Mouse (Mus musculus): Measurements from ENCODE around the gene Antxr1. TPM values are rescaled to one million over a fixed set of nuclear protein-coding genes. Genes with fewer than 3 reads are reported as not detected.

Antxr1 gene
- polyA plus RNA-seq, 1 experiment: 35.3 TPM

DNA sequence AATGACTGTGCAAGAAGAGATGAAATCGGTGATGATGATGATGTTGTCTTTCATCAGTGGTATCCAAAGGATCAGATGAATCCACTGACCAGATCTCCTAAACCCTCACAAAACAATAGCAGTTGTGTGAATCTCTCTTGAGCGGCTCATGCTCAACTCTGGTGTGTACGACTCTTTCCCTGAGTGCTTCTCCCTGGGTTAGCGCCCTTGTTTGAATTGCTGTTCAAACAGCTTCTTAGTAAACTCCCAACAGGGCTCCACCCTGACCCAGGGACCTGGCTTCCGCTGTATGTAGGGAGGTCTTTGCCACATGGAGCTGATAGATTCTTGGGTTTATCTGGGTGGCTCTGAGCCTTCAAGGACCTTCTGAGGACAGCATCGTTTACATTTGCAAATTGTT is 212.2 kb downstream of the Antxr1 start:
- 63% methylated on average over 6 of the region's 6 CpGs for WGBS
- Histone ChIP-seq H3K4me3 (replicated peaks; ENCODE audit: extremely low read depth, low read depth, low read length) (no peak overlapping the region), H3K4me1 (ENCODE audit: control insufficient read depth, insufficient read depth, low read length) (peaks cover 17% of the 10 kb centered on the region)
- TF ChIP-seq CTCF (IDR thresholded peaks at IDR 0.05; ENCODE audit: insufficient read depth, low read length) (no peak), POLR2A (IDR thresholded peaks at IDR 0.05; ENCODE audit: borderline replicate concordance, extremely low read depth, low read depth, low read length) (no peak)
- no peak for DNase-seq

DNA sequence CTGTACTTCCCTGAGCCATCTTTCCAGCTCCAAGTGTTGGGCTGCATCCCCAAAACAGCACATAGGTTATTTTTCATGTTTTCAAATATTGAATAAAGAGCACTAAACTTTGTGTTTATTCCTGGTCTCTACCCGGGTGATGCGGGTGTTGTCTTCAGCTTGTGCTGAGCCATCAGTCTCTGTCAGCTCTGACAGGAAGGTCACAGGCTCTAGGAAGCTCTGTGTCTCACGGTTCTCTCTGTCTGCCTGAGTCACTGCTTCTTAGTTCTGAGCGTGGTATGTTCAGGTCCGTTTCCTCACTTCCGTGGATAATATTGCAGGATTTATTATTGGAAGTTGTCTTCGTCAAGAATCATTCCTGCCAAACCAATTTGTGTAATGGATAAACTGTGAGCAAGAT is 213.7 kb downstream of the Antxr1 start:
- 28% methylated on average over 7 of the region's 7 CpGs for WGBS
- H3K4me3 ChIP-seq (replicated peaks; ENCODE audit: extremely low read depth, low read depth, low read length): no peak overlapping the region
- TF ChIP-seq POLR2A (IDR thresholded peaks at IDR 0.05; ENCODE audit: borderline replicate concordance, extremely low read depth, low read depth, low read length): no peak
- no peak for TF ChIP-seq CTCF (IDR thresholded peaks at IDR 0.05; ENCODE audit: insufficient read depth, low read length)
- DNase-seq: no peak
- peaks cover 10% of the 10 kb centered on the region for H3K4me1 ChIP-seq (ENCODE audit: control insufficient read depth, insufficient read depth, low read length)

DNA sequence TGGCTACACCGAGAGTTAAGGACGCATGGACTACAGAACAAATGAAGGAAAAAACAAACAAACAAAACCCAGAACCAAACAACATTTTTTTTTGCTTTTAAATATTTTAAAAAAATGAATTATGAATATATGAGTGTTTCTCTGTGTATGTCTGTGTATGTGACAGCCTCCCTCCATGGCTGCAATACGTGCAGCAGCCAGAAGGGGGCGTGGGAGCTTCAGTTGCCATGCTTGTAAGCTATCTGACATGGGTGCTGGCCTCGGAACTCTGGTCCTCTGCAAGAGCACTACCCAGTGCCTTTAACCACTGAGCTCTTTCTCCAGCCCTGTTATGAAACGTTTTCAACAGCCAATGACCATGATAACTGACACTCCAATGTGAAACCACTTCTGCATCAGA is 215.0 kb downstream of the Antxr1 start:
- no peak for DNase-seq
- 82% methylated on average over 6 of the region's 6 CpGs for WGBS
- Histone ChIP-seq H3K4me3 (replicated peaks; ENCODE audit: extremely low read depth, low read depth, low read length) (no peak overlapping the region), H3K4me1 (ENCODE audit: control insufficient read depth, insufficient read depth, low read length) (peaks cover 6% of the 10 kb centered on the region; the same call in 1 of the 2 replicates)
- TF ChIP-seq POLR2A (IDR thresholded peaks at IDR 0.05; ENCODE audit: borderline replicate concordance, extremely low read depth, low read depth, low read length): no peak
- TF ChIP-seq CTCF (IDR thresholded peaks at IDR 0.05; ENCODE audit: insufficient read depth, low read length): peak; percentile 31; the same call in 1 of the 2 replicates

DNA sequence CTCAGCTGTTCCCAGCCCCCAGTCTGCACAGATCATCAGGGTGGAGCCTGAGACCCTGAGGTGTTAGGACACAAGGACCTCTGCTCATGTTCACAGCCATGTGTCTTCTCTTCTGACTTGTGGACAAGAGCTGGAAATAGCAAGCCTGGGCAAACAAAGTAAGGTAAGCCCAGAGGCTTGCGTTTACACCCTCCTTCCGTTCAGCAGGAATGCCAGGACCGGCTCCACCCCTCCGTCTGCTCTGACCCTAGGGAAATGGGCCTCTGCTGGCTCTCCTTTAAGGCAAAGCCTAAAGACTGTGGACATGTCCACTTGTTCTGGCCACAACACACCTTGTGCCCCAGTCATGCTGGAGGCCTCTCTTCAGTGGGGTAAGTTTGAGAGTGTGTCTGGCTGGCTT is 215.6 kb downstream of the Antxr1 start:
- Histone ChIP-seq H3K4me1 (ENCODE audit: control insufficient read depth, insufficient read depth, low read length) (peaks cover 6% of the 10 kb centered on the region; the same call in 1 of the 2 replicates), H3K4me3 (replicated peaks; ENCODE audit: extremely low read depth, low read depth, low read length) (no peak overlapping the region)
- TF ChIP-seq POLR2A (IDR thresholded peaks at IDR 0.05; ENCODE audit: borderline replicate concordance, extremely low read depth, low read depth, low read length): no peak
- TF ChIP-seq CTCF (IDR thresholded peaks at IDR 0.05; ENCODE audit: insufficient read depth, low read length): no peak
- WGBS: 23% methylated on average over 4 of the region's 4 CpGs
- DNase-seq: no peak

DNA sequence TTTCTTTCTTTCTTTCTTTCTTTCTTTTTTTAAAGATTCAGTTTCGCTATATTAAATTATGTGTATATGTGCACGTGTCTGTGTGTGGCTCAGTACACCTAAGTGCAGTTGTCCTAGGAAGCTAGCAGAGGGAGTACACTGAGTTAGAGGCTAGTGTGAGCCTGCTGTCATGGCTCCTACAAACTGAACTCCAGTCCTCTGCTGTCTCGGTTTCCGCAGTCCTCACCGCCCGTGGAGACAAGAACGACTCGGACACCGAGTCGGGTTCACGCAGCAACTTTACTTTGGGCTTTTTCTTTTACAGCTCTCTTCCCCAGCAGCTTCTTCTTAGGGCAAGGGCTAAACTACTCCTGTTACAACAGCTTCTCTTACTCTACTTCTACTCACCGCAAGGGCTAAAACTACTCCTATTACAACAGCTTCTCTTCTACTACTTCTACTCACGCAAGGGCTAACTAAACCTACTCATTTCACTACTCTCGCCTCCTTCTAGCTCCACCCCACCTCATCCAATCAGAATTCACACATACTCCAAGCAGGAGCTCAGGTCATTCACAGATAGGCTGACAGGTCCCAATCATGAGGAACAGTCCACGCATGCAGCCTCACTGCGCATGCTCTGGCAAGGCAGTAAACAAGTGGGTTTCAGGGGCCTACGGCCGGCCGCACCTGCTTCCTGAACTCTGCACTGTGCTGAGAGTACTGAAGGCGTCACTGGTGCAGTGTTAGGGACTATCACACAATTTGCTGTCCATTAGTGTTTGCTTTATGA is 216.4 kb downstream of the Antxr1 start:
- DNase-seq: no peak
- TF ChIP-seq CTCF (IDR thresholded peaks at IDR 0.05; ENCODE audit: insufficient read depth, low read length): no peak
- TF ChIP-seq POLR2A (IDR thresholded peaks at IDR 0.05; ENCODE audit: borderline replicate concordance, extremely low read depth, low read depth, low read length): peak; percentile 5; the same call in 1 of the 2 replicates
- Histone ChIP-seq H3K4me3 (replicated peaks; ENCODE audit: extremely low read depth, low read depth, low read length) (no peak overlapping the region), H3K4me1 (ENCODE audit: control insufficient read depth, insufficient read depth, low read length) (peaks cover 6% of the 10 kb centered on the region; the same call in 1 of the 2 replicates)
- WGBS: 65% methylated on average over 20 of the region's 20 CpGs

DNA sequence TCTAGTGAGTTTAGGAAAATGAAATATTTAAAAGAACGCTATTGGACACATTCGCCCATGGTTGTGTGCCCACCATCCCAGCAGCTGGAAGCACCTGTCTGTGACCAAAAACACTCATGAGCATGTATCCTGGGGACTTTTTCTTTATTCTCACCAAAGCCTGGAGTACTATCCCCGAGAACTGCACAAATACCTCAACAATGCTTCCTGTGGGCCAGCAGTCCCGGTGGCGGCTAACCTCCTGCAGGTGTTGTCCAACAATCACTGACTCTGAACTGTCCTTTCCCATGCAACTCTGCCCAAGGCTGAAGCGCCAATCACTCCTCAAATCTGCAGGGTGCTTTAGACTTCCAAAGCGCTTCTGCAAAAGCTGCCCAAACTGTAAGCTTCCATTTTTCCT is 219.0 kb downstream of the Antxr1 start:
- TF ChIP-seq POLR2A (IDR thresholded peaks at IDR 0.05; ENCODE audit: borderline replicate concordance, extremely low read depth, low read depth, low read length): no peak
- no peak for TF ChIP-seq CTCF (IDR thresholded peaks at IDR 0.05; ENCODE audit: insufficient read depth, low read length)
- WGBS: 83% methylated on average over 7 of the region's 7 CpGs

DNA sequence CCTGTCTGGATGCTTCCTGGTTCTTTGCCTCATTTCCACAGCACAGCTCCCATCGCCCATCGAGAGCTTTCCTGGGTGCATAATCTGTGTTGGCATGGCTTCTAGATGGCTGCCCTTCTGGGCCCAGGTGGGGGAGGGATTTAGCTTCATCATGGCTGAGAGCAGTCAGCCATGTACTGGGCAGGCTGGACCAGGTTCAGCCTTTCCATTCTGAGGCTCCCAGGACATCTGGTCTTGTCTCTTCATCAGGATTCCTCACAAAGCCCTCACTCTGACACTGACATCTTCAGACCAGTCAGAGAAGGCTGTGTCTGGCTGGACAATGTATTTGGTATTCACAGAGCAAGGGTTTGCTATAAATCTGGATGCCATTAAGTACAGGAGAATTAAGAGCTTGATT is 219.6 kb downstream of the Antxr1 start:
- no peak for TF ChIP-seq CTCF (IDR thresholded peaks at IDR 0.05; ENCODE audit: insufficient read depth, low read length)
- no peak for TF ChIP-seq POLR2A (IDR thresholded peaks at IDR 0.05; ENCODE audit: borderline replicate concordance, extremely low read depth, low read depth, low read length)
- no peak for DNase-seq
- 89% methylated on average over 2 of the region's 2 CpGs for WGBS
- Histone ChIP-seq H3K4me3 (replicated peaks; ENCODE audit: extremely low read depth, low read depth, low read length) (no peak overlapping the region), H3K4me1 (ENCODE audit: control insufficient read depth, insufficient read depth, low read length) (peaks cover 3% of the 10 kb centered on the region; the same call in 1 of the 2 replicates)

More for the DNA sequence above, 219.0 kb downstream of the Antxr1 start:
- H3K4me1 ChIP-seq (ENCODE audit: control insufficient read depth, insufficient read depth, low read length): peaks cover 3% of the 10 kb centered on the region; the same call in 1 of the 2 replicates
- DNase-seq: no peak
- no peak overlapping the region for H3K4me3 ChIP-seq (replicated peaks; ENCODE audit: extremely low read depth, low read depth, low read length)

DNA sequence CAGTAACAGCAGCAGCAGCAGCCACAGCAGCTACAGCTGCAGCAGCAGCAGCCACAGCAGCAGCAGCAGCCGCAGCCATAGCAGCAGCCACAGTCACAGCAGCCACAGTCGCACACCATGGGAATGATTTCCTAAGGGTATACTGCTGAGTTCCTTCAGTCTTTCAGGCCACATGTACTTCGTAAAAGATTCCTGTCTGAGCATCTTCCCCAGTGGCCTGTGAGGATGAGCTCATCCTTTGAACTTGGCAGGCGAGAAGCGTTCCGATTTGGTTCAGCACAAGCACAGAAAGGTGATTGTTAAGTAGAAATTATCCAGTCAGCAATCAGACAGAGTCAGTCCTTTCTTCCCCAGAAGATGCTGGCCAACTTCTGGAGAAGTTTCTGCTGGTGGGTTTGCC is 223.5 kb downstream of the Antxr1 start:
- WGBS: 78% methylated on average over 6 of the region's 6 CpGs
- H3K4me3 ChIP-seq (replicated peaks; ENCODE audit: extremely low read depth, low read depth, low read length): no peak overlapping the region
- no peak for TF ChIP-seq CTCF (IDR thresholded peaks at IDR 0.05; ENCODE audit: insufficient read depth, low read length)
- TF ChIP-seq POLR2A (IDR thresholded peaks at IDR 0.05; ENCODE audit: borderline replicate concordance, extremely low read depth, low read depth, low read length): no peak
- no peaks in the 10 kb centered on the region for H3K4me1 ChIP-seq (ENCODE audit: control insufficient read depth, insufficient read depth, low read length)
- no peak for DNase-seq

DNA sequence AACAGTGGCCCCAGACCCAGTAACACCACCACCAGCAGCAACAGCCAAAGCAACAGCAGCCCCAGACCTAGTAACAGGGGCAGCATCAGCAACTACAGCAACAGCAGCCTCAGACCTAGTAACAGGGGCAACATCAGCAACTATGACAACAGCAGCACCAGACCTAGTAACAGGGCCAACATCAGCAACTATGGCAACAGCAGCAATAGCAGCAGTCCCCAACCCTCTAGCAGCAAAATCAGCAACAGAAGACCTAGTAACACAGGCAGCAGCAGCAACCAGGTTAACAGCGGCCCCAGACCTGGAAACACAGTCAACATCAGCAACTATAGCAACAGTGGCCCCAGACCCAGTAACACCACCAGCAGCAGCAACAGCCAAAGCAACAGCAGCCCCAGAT is 224.1 kb downstream of the Antxr1 start:
- no peak overlapping the region for H3K4me3 ChIP-seq (replicated peaks; ENCODE audit: extremely low read depth, low read depth, low read length)
- TF ChIP-seq POLR2A (IDR thresholded peaks at IDR 0.05; ENCODE audit: borderline replicate concordance, extremely low read depth, low read depth, low read length) (no peak), CTCF (IDR thresholded peaks at IDR 0.05; ENCODE audit: insufficient read depth, low read length) (no peak)
- H3K4me1 ChIP-seq (ENCODE audit: control insufficient read depth, insufficient read depth, low read length): no peaks in the 10 kb centered on the region
- no peak for DNase-seq
- 97% methylated on average over 1 of the region's 1 CpGs for WGBS

All from lung, adult 2 months (tissue).